Mouse (Mus musculus): ENCODE data around the gene Htr6. TPM values are rescaled to one million over a fixed set of nuclear protein-coding genes. Genes with fewer than 3 reads are reported as not detected.

Htr6 gene
- total RNA-seq, 2 experiments from 2014 or later = not detected

- ATAC-seq (replicated peaks; ENCODE audit: low FRiP score, poor library complexity, severe bottlenecking) = no peak
Measured at GRCm38 (mm10) chr4:139054300-139054923, 21.0 kb downstream of the Htr6 start.

GRCm38 (mm10) chr4:139053391-139053790, 22.0 kb downstream of the Htr6 start:
- ATAC-seq (replicated peaks; ENCODE audit: low FRiP score, poor library complexity, severe bottlenecking) = no peak

GRCm38 (mm10) chr4:139052796-139053195, 22.6 kb downstream of the Htr6 start:
- no peak for ATAC-seq (replicated peaks; ENCODE audit: low FRiP score, poor library complexity, severe bottlenecking)

- ATAC-seq (replicated peaks; ENCODE audit: low FRiP score, poor library complexity, severe bottlenecking) = no peak
Measured at GRCm38 (mm10) chr4:139048518-139048917, 26.9 kb downstream of the Htr6 start.

GRCm38 (mm10) chr4:139046354-139046753, 29.0 kb downstream of the Htr6 start:
- ATAC-seq (replicated peaks; ENCODE audit: low FRiP score, poor library complexity, severe bottlenecking) = no peak

GRCm38 (mm10) chr4:139044566-139044965, 30.8 kb downstream of the Htr6 start:
- ATAC-seq (replicated peaks; ENCODE audit: low FRiP score, poor library complexity, severe bottlenecking) = no peak

- no peak for ATAC-seq (replicated peaks; ENCODE audit: low FRiP score, poor library complexity, severe bottlenecking)
Measured at GRCm38 (mm10) chr4:139043600-139043999, 31.8 kb downstream of the Htr6 start.

GRCm38 (mm10) chr4:139042611-139043010, 32.8 kb downstream of the Htr6 start:
- ATAC-seq (replicated peaks; ENCODE audit: low FRiP score, poor library complexity, severe bottlenecking) = no peak

GRCm38 (mm10) chr4:139040084-139040839, 35.1 kb downstream of the Htr6 start:
- ATAC-seq (replicated peaks; ENCODE audit: low FRiP score, poor library complexity, severe bottlenecking) = no peak

- no peak for ATAC-seq (replicated peaks; ENCODE audit: low FRiP score, poor library complexity, severe bottlenecking)
Measured at GRCm38 (mm10) chr4:139037795-139038607, 37.4 kb downstream of the Htr6 start.

- no peak for ATAC-seq (replicated peaks; ENCODE audit: low FRiP score, poor library complexity, severe bottlenecking)
Measured at GRCm38 (mm10) chr4:139035799-139036198, 39.6 kb downstream of the Htr6 start.

- ATAC-seq (replicated peaks; ENCODE audit: low FRiP score, poor library complexity, severe bottlenecking) = no peak
Measured at GRCm38 (mm10) chr4:139034942-139035341, 40.4 kb downstream of the Htr6 start.

- no peak for ATAC-seq (replicated peaks; ENCODE audit: low FRiP score, poor library complexity, severe bottlenecking)
Measured at GRCm38 (mm10) chr4:139034540-139034939, 40.8 kb downstream of the Htr6 start.

GRCm38 (mm10) chr4:139034010-139034367, 41.4 kb downstream of the Htr6 start:
- no peak for ATAC-seq (replicated peaks; ENCODE audit: low FRiP score, poor library complexity, severe bottlenecking)

- ATAC-seq (replicated peaks; ENCODE audit: low FRiP score, poor library complexity, severe bottlenecking) = no peak
Measured at GRCm38 (mm10) chr4:139033263-139034009, 41.9 kb downstream of the Htr6 start.

- no peak for ATAC-seq (replicated peaks; ENCODE audit: low FRiP score, poor library complexity, severe bottlenecking)
Measured at GRCm38 (mm10) chr4:139032521-139032920, 42.8 kb downstream of the Htr6 start.

GRCm38 (mm10) chr4:139030675-139031074, 44.7 kb downstream of the Htr6 start:
- ATAC-seq (replicated peaks; ENCODE audit: low FRiP score, poor library complexity, severe bottlenecking) = no peak

GRCm38 (mm10) chr4:139024379-139024778, 51.0 kb downstream of the Htr6 start:
- ATAC-seq (replicated peaks; ENCODE audit: low FRiP score, poor library complexity, severe bottlenecking) = no peak

- ATAC-seq (replicated peaks; ENCODE audit: low FRiP score, poor library complexity, severe bottlenecking) = no peak
Measured at GRCm38 (mm10) chr4:139020385-139020784, 55.0 kb downstream of the Htr6 start.

GRCm38 (mm10) chr4:139019413-139019812, 56.0 kb downstream of the Htr6 start:
- no peak for ATAC-seq (replicated peaks; ENCODE audit: low FRiP score, poor library complexity, severe bottlenecking)
